25 mouse cellular contexts compared by ENCODE assay signal in genomic region chr1:184504663-184505062, GRCm38 (mm10).
"Had no signal": no experiment of that assay in that cellular context is flagged by ENCODE, and none has a peak within 500 bp of the region (broad histone marks: within the 10 kb centered on the region; RNA-seq: fewer than 3 reads in every experiment).

No protein-coding gene starts in this region.

- ATAC-seq: hindbrain, postnatal 0 days; intestine, embryonic 16.5 days had no signal

- H3K27me3 ChIP-seq: heart, embryonic 13.5 days; heart, embryonic 15.5 days; hindbrain, embryonic 13.5 days; hindbrain, embryonic 15.5 days; kidney, embryonic 15.5 days; limb, embryonic 13.5 days; limb, embryonic 15.5 days had no signal

- DNase-seq: gastrocnemius, adult 2 months; gastrocnemius, postnatal 10 days; gastrocnemius, postnatal 25 days; heart, adult 11 months; heart, adult 2 months; heart, postnatal 14 days; heart, postnatal 36 days; kidney, adult 18-20 months; kidney, adult 8-10 months; kidney, postnatal 14 days; kidney, postnatal 36 days; layer of hippocampus, adult 9-11 months; layer of hippocampus, postnatal 36 days; left cerebral cortex, postnatal 4 days had no signal

- H3K27ac ChIP-seq: gastrocnemius, adult 2 months; heart, adult 2 months; heart, embryonic 13.5 days; heart, embryonic 15.5 days; hindbrain, embryonic 13.5 days; hindbrain, embryonic 15.5 days; hindbrain, postnatal 0 days; kidney, embryonic 15.5 days; kidney, postnatal 0 days; limb, embryonic 13.5 days; limb, embryonic 15.5 days had no signal

- H3K9me3 ChIP-seq: heart, embryonic 13.5 days; heart, embryonic 15.5 days; hindbrain, embryonic 15.5 days; kidney, embryonic 15.5 days; limb, embryonic 15.5 days had no signal

- H3K4me3 ChIP-seq: gastrocnemius, adult 2 months; heart, adult 2 months; heart, embryonic 13.5 days; heart, embryonic 15.5 days; hindbrain, embryonic 13.5 days; hindbrain, embryonic 15.5 days; kidney, embryonic 15.5 days; limb, embryonic 13.5 days; limb, embryonic 15.5 days had no signal

- H3K36me3 ChIP-seq: heart, embryonic 13.5 days; heart, embryonic 15.5 days; hindbrain, embryonic 13.5 days; hindbrain, embryonic 15.5 days; kidney, embryonic 15.5 days; limb, embryonic 13.5 days; limb, embryonic 15.5 days had no signal

- H3K4me1 ChIP-seq: heart, embryonic 13.5 days; heart, embryonic 15.5 days; hindbrain, embryonic 13.5 days; hindbrain, embryonic 15.5 days; kidney, embryonic 15.5 days; limb, embryonic 15.5 days had no signal

- H3K9ac ChIP-seq: heart, embryonic 13.5 days; heart, embryonic 15.5 days; hindbrain, embryonic 13.5 days; hindbrain, embryonic 15.5 days; kidney, embryonic 15.5 days; limb, embryonic 13.5 days; limb, embryonic 15.5 days had no signal

- H3K4me2 ChIP-seq: heart, embryonic 11.5 days; heart, embryonic 13.5 days; heart, embryonic 15.5 days; hindbrain, embryonic 13.5 days; hindbrain, embryonic 15.5 days; kidney, embryonic 15.5 days; limb, embryonic 13.5 days; limb, embryonic 15.5 days had no signal
